Mouse (Mus musculus) MEL-GATA-1-ER (cell line): Measurements from ENCODE around the gene Wnk2.

Experiments
- DNase-seq: peaks from one replicate; pipeline ENCODE4 v3.0.0-alpha.2; 2012; ENCODE audit warnings: low read depth; ENCODE audit errors: extremely low read depth

The Wnk2 gene

DNA sequence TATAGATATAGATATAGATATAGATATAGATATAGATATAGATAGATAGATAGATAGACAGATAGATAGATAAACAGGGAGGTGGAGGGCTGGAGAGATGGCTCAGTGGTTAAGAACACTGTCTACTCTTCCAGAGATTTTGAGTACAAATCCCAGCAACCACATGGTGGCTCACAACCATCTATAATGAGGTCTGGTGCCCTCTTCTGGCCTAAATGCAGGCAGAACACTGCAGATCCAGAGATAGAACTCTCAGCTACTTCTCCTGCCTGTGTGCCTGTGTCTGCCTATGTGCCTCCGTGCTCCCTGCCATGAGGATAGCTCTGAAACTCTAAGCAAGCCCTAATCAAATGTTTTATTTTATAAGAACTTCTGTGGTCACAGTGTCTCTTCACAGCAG, 100.4 kb downstream of the Wnk2 start:
- DNase-seq, result no peak

DNA sequence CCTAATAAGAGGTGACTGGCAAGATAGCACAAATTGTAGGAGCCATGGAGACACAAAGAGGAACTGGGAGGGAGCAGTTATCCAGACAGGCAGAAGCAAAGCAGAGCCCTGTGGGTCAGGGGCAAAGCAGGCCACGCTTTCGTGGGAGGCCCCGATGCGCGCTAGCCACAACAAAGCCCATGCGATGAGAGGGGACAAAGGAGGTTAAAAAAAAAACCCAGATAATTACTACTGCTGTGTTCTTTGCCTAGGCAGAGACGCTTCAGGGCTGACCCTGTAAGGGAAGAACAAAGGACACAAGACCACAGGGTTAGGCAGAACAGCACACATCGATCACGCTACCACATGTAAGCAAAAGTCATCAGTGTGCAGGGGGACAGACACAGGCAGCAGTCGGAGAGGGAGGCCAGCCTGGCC, 103.7 kb downstream of the Wnk2 start:
- no peak for DNase-seq

DNA sequence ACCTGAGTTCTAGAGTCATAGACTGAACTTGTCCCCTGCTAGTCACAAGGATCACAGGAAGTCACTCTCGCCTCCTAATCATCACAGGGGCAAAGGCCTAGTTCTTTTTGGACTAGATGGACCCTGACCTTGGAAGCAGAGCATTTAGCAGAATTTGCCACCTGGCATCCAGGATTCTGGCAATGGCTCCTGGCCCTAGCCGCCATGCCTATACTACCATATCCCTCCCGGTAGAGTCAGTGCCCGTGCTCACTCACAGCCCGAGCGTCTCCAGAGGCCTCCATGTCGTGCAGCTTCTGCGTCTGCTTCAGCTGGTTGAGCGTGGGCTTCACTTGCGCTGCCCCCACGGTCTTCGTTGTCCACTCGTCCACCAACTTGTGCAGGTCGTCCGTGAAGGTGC, 105.4 kb downstream of the Wnk2 start:
- DNase-seq, result no peak

DNA sequence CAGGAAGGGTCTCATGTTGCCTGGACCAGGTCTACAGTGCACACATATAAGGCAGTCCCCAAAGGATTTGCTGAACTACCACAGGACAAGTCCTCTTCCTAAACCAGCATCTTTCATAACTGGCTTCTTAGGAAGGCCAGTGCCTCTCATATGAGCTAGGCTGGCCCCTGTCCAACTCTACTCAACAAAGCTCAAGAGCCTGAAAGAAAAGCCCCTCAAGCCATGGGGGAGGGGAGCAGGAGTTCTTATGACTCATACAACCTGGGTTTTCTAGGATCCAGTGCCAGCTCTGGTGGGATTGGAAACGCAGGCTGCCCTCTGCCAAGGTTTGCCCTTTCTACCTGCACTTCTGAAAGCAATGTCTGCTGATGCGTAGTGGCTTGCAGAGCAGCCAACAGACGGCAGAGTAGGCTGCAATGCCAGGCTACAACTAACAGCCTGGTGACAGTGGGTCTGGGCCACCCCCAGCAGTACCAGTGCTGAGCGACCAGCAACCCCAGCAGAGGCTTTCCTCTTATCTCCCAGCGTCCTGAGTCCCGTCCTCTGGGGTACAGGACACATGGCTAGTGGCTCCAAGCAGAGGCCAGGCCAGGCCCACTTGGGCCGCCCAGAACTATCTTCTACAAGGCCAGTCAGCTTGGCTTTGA, 110.8 kb downstream of the Wnk2 start:
- DNase-seq, result no peak

DNA sequence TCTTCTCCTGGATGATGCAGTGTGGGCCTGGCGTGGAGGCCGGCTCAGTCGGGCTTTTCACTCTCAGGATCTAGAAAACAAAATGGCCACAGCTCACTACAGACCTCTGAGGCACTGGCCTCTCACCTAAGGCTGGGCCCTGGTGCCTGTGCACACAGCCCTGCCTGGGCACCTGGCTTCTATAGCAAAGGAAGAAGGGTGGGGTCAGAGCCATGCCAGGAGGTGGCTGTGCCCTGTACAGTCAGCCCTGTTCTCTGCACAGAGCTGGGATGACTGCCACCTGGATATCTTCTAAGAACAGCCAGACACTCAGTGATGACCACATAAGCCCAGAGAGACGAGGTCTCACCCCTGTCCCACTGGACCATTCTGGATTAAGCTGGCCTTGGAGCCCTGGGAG, 111.4 kb downstream of the Wnk2 start:
- DNase-seq, result no peak

DNA sequence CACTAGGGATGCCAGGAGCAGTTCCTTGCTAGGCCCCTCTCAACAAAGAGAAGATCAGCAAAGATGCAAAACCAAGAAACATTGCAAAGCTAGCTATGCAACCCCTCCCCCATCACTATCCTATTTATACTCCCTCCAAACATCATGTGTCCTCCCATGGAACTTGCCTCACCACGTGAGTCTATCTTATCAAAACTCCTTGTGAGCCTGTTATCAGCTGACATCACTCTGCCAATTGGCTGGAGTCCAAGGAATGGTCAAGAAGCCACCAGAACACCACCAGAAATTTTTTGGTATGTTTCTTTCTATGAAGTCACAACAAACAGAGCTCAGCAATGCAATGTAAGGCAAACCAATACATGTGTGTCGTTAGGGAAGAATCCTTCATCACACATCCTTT, 116.8 kb downstream of the Wnk2 start:
- no peak for DNase-seq

DNA sequence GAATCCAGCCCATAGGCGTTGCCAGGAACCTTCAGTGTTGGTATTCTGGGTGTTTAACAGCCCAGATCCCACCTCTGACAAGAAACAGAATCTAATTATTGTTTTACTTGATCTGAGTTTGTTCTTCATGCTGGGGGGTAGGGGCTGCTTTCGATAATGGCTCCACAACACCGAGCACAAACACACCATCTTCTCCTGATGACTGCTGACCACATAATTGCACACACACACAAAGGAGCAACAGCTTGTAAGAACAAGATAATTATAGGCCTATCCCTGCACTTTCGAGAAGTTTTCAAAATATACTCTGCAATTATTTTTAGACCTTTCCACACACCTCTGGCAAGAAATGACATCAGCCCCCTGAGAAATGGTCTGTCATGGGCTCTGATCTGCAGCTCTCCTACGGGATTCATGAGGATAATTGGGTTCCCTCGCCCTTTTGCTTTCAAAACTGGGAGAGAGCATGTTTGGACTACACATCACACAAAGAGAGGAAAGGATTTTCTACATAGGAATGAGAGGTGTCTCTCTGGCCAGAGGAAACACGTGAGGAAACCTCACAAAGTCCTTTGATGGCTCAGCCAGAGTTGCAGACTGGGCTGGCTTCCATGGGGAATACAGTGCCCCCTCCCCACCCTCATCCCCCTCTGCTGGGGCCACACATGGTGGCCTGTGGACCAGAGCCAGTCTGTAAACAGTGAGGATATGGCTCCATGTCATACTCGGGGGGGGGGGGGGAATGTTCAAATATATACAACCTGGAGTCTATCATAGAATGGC, 118.9 kb downstream of the Wnk2 start:
- no peak for DNase-seq

DNA sequence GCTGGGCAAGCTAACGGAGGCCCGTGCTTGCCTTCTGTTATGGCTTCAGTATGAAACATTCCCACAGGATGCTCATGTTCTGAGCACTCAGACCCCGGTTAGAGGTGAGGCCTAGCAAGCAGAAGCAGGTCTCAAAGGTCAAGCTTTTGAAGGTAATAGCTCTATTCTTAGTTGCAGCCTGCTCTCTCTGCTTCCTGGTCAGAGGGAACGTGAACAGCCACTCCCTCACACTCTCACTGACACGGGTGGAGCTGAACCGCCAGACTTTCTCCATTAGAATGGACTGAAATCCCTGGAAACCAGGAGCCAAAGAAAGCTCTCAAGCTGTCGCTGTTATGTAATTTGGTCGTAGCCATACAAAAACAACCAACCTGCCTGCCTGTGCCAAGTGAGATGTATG, 120.8 kb downstream of the Wnk2 start:
- DNase-seq, result no peak

DNA sequence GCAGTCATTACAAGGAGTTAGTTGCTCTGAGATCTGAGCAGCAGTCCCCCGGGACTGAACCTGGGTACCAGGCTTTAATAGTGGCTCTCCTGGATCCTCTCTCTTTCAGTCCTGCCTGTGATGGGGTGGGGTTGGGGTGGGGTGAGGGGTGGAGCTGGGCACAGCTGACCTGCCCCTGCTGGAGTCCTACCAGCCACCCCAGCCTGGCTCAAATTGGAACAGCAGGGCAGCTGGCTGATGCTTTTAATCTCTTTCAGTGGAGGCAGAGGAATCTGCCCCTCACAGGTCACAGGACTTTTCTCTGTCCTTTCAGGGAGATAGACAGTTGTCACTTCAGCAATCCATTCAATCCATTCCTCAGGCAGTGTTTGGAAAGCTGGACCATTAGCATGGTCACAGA, 122.3 kb downstream of the Wnk2 start:
- no peak for DNase-seq

DNA sequence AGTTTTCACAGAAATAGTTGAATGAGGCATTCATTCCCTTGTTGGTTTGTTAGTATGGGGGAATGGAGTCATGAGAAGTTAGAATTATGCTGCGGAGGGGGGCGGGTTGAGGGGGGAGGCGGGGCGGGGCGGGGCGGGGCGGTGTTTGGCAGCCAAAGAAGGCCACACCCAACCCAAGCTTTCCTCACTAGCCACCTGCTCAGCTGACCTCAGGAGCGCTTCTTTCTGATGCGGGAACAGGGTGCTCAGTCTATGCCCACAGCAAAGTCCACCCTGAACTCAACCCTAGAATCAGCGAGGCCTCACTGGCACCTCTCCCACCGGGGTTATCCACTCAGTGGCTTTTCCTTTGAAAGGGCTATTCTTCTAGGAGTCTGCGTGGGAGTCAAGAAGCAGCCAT, 123.1 kb downstream of the Wnk2 start:
- DNase-seq, result no peak

DNA sequence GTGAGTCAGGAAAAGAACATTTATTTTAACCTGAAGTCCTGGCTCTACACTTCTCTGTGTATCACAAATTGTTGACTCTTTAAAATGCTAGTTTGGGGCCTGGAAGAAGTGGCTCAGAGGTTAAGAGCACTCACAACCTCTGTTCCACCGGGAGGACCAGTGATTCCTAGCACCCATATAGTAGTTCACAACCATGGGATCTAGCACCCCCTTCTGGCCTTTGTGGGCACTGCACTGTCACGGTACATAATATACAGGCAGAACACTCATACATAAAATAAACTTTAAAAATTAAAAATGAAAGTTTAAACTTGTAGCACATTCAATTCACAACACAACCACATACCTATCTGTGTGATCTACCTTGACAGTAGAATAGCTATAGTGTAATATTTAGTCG, 126.1 kb downstream of the Wnk2 start:
- peak; percentile 63 for DNase-seq

DNA sequence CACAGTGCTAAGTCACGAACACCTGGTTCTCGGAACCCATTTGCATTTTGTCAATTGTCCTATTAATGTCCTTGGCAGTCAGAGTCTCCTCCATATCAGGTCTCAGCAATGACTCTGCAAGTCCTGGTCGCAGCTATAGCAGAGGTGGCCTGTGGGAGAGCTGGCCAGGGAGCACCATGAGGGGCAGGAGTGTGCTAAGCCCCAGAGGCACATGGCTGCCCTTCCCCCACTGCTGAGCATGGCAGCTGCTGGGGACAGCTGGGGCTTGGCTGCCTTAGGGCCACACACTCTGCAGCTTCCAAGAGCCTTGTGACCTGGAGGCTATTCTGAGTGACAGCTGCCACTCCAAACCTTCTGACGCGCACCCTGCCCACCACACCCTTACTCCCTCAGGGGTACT, 127.7 kb downstream of the Wnk2 start:
- DNase-seq, result no peak

DNA sequence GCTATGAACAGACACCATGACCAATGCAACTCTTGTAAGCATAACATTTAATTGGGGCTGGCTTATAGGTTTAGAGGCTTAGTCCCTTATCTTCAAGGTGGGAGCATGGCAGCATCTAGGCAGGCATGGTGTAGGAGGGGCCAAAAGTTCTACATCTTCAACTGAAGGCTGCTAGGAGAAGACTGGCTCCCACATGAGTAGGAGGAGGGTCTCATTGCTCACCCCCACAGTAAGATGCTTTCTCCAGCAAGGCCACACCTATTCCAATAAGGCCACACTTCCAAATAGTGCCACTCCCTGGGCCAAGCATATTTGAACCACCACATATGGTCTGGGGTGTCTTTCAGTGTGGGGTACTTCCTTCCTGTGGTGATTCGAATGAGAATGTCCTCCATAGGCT, 130.4 kb downstream of the Wnk2 start:
- DNase-seq, result no peak

DNA sequence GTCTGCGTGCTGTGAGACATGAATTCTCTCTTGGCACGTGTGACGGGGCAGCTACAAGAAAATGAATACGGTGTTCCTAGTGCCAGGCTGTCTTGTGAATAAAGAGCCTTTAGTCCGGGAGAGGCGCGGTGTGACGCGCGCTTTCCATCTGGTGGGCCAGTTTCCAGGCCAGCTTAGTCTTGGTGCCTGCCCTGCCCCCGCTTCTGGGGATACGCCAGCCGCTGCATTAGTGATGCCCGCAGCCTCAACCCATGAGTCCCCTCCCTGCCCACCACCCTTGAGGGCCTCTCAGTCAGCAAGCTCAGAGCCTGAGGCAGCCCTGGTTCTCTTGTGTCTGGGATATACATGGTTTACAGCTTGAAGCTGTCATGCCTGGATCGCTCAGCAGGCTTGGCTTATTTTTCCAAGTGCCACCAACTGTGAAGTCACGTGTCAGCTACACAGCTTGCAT, 131.5 kb downstream of the Wnk2 start:
- no peak for DNase-seq

DNA sequence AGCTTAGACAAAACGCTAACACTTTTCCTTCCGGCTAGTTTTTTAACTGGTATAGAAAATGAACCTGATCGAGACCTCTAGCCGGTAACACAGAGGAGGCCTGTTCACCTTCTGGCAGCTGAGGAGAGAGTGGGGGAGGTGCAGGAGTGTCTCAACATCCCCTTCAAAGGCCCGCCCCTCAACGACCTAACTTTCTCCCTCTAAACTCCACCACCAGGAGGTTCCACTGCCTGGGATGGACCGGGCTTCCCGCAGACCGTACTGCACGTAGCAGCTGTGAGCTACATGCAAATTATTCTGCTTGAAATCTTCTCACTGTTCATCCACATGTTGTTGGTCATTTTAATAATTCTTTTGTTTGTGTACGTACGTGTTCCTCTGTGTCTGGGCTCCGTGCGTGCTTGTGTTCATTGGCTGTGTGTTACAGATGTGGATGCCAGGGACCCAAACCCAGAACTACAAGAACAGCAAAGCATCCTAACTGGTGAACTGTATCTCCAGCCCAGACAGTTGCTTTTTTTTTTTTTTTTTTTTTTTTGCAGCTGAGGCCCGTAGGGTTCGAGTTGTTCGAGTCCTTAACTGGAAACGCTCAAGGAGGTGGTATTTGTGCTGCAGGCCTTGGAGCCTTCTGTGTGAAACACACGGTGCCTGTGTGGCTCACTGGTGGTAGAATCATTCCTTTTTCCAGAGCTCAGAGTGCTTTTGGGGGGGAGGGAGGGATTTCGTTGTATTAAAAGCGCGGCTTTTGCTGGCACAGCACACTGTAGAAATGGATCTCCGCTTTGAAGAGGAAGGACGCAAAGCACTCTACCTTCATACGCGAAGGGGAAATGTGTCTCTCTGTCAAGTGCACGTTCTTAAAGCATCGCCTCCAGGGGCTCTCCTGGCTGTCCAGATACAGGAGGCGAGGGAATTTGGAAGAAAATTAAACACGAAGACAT, 132.2 kb downstream of the Wnk2 start:
- no peak for DNase-seq

DNA sequence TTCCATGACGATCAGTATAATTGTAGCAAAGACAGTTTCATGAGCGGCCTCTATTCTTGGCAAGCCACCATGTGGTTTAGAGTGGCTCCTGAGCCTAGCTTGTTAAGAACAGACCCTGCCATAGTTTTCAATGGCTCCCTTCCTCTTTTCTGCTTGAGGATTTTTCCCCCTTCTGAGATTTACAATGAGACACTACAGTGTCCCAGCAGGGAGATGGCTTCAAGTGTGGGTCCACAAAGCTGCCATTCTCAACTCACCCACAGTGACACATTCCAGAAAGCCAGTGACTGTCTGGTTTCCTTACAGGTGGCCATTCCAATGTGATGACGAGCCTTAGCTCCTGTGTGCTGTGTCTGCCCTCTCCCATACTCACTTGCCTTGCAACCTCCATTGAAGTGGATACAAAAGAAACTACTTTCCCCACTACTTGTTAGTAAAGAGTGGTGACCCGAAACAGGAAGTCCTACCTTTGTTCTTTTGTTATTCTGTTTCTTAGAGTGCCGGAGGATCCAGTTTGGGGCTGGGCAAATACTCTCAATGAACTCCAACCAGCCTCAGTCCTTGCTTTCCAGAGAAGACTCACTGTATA, 134.5 kb downstream of the Wnk2 start:
- no peak for DNase-seq

DNA sequence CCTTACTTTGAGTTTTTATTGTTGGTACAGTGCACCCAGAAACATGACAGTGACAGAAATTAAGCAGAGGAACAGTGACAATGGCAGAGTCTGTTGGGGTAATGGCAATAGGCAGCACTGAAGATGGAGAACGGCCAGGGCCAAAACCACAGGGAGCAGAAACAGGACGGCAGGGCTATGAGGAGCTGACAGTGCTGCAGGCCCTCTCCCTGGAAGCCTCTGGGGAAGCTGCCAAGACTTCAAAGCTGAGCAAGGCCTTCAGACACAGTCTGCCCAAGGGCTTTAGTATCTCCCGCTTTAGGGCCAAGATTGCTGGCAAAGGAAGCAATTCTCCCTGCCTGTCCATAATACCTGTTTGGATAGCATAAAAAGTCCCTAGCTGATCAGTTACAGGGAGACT, 146.1 kb downstream of the Wnk2 start:
- no peak for DNase-seq

DNA sequence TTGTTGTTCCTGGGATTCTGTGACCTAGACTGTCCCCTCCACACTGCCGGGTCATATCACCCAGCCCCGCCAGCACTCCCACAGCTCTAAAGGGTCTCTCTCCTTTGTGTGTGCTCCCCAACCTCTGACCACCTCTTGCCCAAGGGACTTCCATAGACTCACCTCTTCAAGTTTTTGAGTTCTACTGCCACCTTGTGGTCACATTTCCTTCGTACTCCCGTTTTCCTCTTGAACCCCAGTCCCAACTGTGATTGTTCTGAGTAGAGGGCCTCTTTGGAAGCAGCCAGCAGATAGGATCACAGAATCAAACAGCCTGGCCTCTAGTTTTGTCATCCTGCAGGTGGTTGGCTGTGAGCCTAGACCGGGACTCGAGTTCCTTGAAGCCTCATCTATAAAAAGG, 149.2 kb downstream of the Wnk2 start:
- DNase-seq, result peak; percentile 47

DNA sequence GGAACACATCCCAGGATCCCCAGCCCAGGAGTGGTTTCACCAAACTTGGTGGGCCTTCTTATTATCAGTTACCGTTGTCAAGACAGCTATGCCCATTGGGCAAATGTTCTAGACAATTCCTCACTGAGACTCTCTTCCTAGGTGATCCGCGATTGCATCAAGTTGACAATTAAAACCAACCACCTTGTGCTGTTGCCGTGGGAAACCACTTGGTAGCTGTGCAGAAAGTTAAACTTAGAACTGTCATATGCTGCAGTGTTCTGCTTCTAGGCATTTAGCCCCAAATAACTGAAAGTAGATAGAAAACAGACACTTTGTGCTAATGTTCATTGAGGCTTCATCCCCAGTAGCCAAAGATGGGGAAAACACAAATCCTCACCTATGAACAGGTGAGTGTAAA, 151.1 kb downstream of the Wnk2 start:
- DNase-seq, result no peak

DNA sequence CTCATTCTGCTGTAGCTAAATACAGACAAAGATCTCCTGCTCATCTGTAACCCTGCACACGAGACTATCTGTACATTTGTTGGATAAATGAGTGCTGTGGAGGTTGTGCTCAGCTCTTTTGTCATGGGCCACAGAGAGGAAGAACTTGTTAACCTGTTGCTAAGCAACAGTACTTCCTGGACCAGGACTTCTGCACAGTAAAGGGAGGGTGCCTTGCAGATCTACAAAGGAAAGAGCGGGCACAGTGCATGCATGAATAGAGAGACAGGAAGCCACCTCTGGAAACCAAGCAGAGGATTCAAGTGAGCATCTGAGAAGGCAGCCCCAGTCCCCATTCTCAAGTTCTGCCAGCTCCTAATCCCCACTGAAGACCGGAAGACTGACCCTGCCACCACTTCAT, 152.9 kb downstream of the Wnk2 start:
- DNase-seq, result no peak

DNA sequence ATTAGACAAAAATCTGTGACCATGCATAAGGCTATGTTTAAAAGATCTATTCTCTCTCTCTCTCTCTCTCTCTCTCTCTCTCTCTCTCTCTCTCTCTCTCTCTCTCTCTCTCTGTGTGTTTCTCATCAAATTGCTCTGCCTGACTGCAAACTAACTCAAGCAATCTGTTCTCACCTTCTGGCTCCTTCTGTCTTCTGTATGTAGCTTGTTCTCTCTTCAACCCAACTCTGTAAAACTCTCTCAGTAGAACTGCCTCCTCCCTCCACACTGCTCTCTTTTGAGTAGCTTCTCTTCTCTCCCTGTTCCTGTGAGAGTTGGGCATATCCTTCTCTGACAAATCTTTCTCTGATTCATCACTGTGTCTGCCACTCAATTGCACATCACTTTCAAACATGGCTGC, 154.9 kb downstream of the Wnk2 start:
- no peak for DNase-seq

DNA sequence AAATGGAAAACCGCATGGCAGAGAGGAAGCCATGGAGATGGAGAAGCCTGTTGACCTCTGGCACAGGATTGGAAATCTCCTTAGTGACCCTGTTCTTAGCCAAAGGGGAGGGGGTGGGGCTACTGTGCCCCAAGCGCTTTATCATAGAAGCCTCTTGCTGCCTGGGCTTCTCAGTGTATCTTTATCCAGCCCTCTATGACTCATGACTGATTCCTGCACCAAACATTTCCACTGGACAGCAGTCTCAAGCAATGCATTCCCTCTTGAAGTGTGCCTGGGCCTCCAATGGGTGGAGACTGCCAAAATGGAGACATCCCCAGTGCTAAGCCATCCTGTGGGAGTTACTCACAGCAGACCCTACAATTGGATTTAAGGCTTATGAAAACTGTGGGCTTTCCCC, 157.7 kb downstream of the Wnk2 start:
- no peak for DNase-seq
